Mouse (Mus musculus) kidney, embryonic 16.5 days (tissue): ENCODE results near the gene Rita1. TPM values are rescaled to one million over a fixed set of nuclear protein-coding genes. Genes with fewer than 3 reads are reported as not detected.

ENCODE experiments used
- ATAC-seq: fragments of 200-750 bp; cut with Nextera tagmentation; 2 replicates; pipeline ENCODE4 v1.8.0; 2017; ENCODE audit warnings: moderate TSS enrichment; ENCODE audit not compliant: low FRiP score, low TSS enrichment
- H3K27ac ChIP-seq: fragments of 300-500 bp; sonication (generic); 2 replicates; pipeline ENCODE4 v1.5.1; 2014; ENCODE audit warnings: low read length
- H3K27me3 ChIP-seq: fragments of 300-500 bp; sonication (generic); 2 replicates; pipeline ENCODE4 v1.6.1; 2014; ENCODE audit warnings: low read length, control low read depth, mixed read lengths; ENCODE audit not compliant: insufficient read depth
- H3K36me3 ChIP-seq: fragments of 300-500 bp; sonication (generic); 2 replicates; pipeline ENCODE4 v1.6.1; 2014; ENCODE audit warnings: low read length, control low read depth, mixed read lengths; ENCODE audit not compliant: insufficient read depth
- H3K4me1 ChIP-seq: fragments of 300-500 bp; sonication (generic); 2 replicates; pipeline ENCODE4 v1.6.1; 2014; ENCODE audit warnings: low read length, control low read depth, mixed read lengths; ENCODE audit not compliant: insufficient read depth
- H3K4me2 ChIP-seq: fragments of 300-500 bp; sonication (generic); replicated peaks from 2 replicates; pipeline ENCODE4 v1.6.1; 2014; ENCODE audit warnings: low read depth, low read length
- H3K4me3 ChIP-seq: fragments of 300-500 bp; sonication (generic); 2 replicates; pipeline ENCODE4 v1.5.1; 2014; ENCODE audit warnings: mild to moderate bottlenecking, low read length
- H3K9ac ChIP-seq: fragments of 300-500 bp; sonication (generic); replicated peaks from 2 replicates; pipeline ENCODE4 v1.6.1; 2014; ENCODE audit warnings: low read length
- H3K9me3 ChIP-seq: fragments of 300-500 bp; sonication (generic); 2 replicates; pipeline ENCODE4 v1.6.1; 2016; ENCODE audit warnings: low read length, control low read depth
- WGBS: fragments of 180-500 bp; shearing (Covaris S2); extraction: QIAGEN DNeasy Blood & Tissue Kit; methylation state at CpG from one replicate; pipeline ENCODE4 v1.1.7; 2014; 5-methylcytosine and 5-hydroxymethylcytosine counted together
- polyA plus RNA-seq: library from polyadenylated mRNA; unstranded; fragments of >200 nt; fragmentation: Nextera tagmentation; extraction: Ambion mirVana; gene quantifications from 2 replicates; pipeline ENCODE4 v1.2.1, GENCODE M21; 2015

Rita1 gene
- polyA plus RNA-seq, 1 experiment from 2014 or later: 18.0 TPM

GRCm38 (mm10) chr5:120619201-120619600, 6.8 kb upstream of the Rita1 start:
- WGBS: 12% methylated on average over 5 of the region's 5 CpGs
- Histone ChIP-seq H3K4me2 (no peak overlapping the region), H3K4me3 (no peak overlapping the region), H3K27ac (no peak overlapping the region), H3K36me3 (peaks cover 76% of the 10 kb centered on the region), H3K9me3 (peaks cover 4% of the 10 kb centered on the region; the same call in 1 of the 2 replicates), H3K27me3 (no peaks in the 10 kb centered on the region), H3K9ac (no peak overlapping the region), H3K4me1 (peaks cover under 1% of the 10 kb centered on the region; the same call in 1 of the 2 replicates)
- no peak for ATAC-seq

GRCm38 (mm10) chr5:120618778-120619177, 6.4 kb upstream of the Rita1 start:
- H3K27ac ChIP-seq: no peak overlapping the region
- no peak for ATAC-seq
- WGBS: 85% methylated on average over 12 of the region's 12 CpGs

GRCm38 (mm10) chr5:120615903-120616302, 3.5 kb upstream of the Rita1 start:
- 94% methylated on average over 4 of the region's 4 CpGs for WGBS
- Histone ChIP-seq H3K27me3 (no peaks in the 10 kb centered on the region), H3K9me3 (peaks cover 4% of the 10 kb centered on the region; the same call in 1 of the 2 replicates), H3K36me3 (peaks cover 46% of the 10 kb centered on the region), H3K4me2 (no peak overlapping the region), H3K4me3 (no peak overlapping the region), H3K4me1 (peaks cover 14% of the 10 kb centered on the region), H3K27ac (no peak overlapping the region), H3K9ac (no peak overlapping the region)
- ATAC-seq: no peak

More at GRCm38 (mm10) chr5:120618778-120619177, 6.4 kb upstream of the Rita1 start:
- Histone ChIP-seq H3K4me1 (peaks cover 5% of the 10 kb centered on the region; the same call in 1 of the 2 replicates), H3K4me3 (no peak overlapping the region), H3K4me2 (no peak overlapping the region), H3K9me3 (peaks cover 4% of the 10 kb centered on the region; the same call in 1 of the 2 replicates), H3K27me3 (no peaks in the 10 kb centered on the region), H3K9ac (no peak overlapping the region), H3K36me3 (peaks cover 71% of the 10 kb centered on the region)

- Histone ChIP-seq H3K9ac (peak overlapping the region; percentile 77), H3K4me1 (peaks cover 14% of the 10 kb centered on the region), H3K36me3 (peaks cover 20% of the 10 kb centered on the region), H3K9me3 (peaks cover 4% of the 10 kb centered on the region; the same call in 1 of the 2 replicates), H3K4me3 (peak overlapping the region; percentile 74), H3K27me3 (no peaks in the 10 kb centered on the region), H3K4me2 (peak overlapping the region; percentile 94), H3K27ac (peak overlapping the region; percentile 89)
- WGBS: under 1% methylated on average over 69 of the region's 69 CpGs
- peak; percentile 94 for ATAC-seq
These were observed 624 bp upstream of the Rita1 start for GRCm38 (mm10) chr5:120612822-120613604.

GRCm38 (mm10) chr5:120611416-120611815, 973 bp downstream of the Rita1 start:
- no peak for ATAC-seq
- peaks cover 14% of the 10 kb centered on the region for H3K4me1 ChIP-seq
- peaks cover 9% of the 10 kb centered on the region for H3K36me3 ChIP-seq
- H3K9me3 ChIP-seq: peaks cover 4% of the 10 kb centered on the region; the same call in 1 of the 2 replicates
- H3K4me3 ChIP-seq: peak overlapping the region; percentile 74
- peak overlapping the region; percentile 82 for H3K4me2 ChIP-seq
- H3K27me3 ChIP-seq: no peaks in the 10 kb centered on the region
- WGBS: 45% methylated on average over 8 of the region's 8 CpGs
- H3K27ac ChIP-seq: no peak overlapping the region
- H3K9ac ChIP-seq: peak overlapping the region; percentile 75

GRCm38 (mm10) chr5:120610906-120611305, 1.5 kb downstream of the Rita1 start:
- Histone ChIP-seq H3K9ac (peak overlapping the region; percentile 75; the same call in 1 of the 2 replicates), H3K4me1 (peaks cover 14% of the 10 kb centered on the region), H3K4me3 (no peak overlapping the region), H3K36me3 (peaks cover 6% of the 10 kb centered on the region), H3K9me3 (peaks cover 3% of the 10 kb centered on the region; the same call in 1 of the 2 replicates), H3K4me2 (peak overlapping the region; percentile 82; the same call in 1 of the 2 replicates), H3K27me3 (no peaks in the 10 kb centered on the region), H3K27ac (no peak overlapping the region)
- ATAC-seq: no peak
- 91% methylated on average over 5 of the region's 5 CpGs for WGBS

GRCm38 (mm10) chr5:120609246-120609775, 3.1 kb downstream of the Rita1 start:
- no peak for ATAC-seq
- Histone ChIP-seq H3K4me1 (peaks cover 21% of the 10 kb centered on the region), H3K36me3 (0 out of 2 replicates have a peak, but pooled peaks cover 4% of the 10 kb centered on the region), H3K9me3 (no peaks in the 10 kb centered on the region), H3K4me3 (no peak overlapping the region), H3K4me2 (no peak overlapping the region), H3K27me3 (no peaks in the 10 kb centered on the region), H3K27ac (no peak overlapping the region), H3K9ac (no peak overlapping the region)
- WGBS: 73% methylated on average over 16 of the region's 16 CpGs

- Histone ChIP-seq H3K27me3 (no peaks in the 10 kb centered on the region), H3K4me3 (no peak overlapping the region)
- no peak for ATAC-seq
These were observed 5.1 kb downstream of the Rita1 start for GRCm38 (mm10) chr5:120607335-120607734.

GRCm38 (mm10) chr5:120606590-120607200, 5.7 kb downstream of the Rita1 start:
- no peak overlapping the region for H3K4me2 ChIP-seq
- H3K9ac ChIP-seq: no peak overlapping the region
- H3K4me1 ChIP-seq: peaks cover 15% of the 10 kb centered on the region
- no peaks in the 10 kb centered on the region for H3K27me3 ChIP-seq
- no peak overlapping the region for H3K4me3 ChIP-seq
- no peaks in the 10 kb centered on the region for H3K9me3 ChIP-seq
- WGBS: 75% methylated on average over 25 of the region's 25 CpGs
- H3K36me3 ChIP-seq: 0 out of 2 replicates have a peak, but pooled peaks cover 4% of the 10 kb centered on the region
- no peak for ATAC-seq
- H3K27ac ChIP-seq: no peak overlapping the region

More at GRCm38 (mm10) chr5:120607335-120607734, 5.1 kb downstream of the Rita1 start:
- Histone ChIP-seq H3K9me3 (no peaks in the 10 kb centered on the region), H3K36me3 (0 out of 2 replicates have a peak, but pooled peaks cover 4% of the 10 kb centered on the region), H3K4me2 (no peak overlapping the region), H3K4me1 (peaks cover 15% of the 10 kb centered on the region), H3K9ac (no peak overlapping the region), H3K27ac (no peak overlapping the region)
- WGBS: 77% methylated on average over 3 of the region's 3 CpGs
